Mouse (Mus musculus) G1E-ER4 (cell line): ENCODE measurements around the gene Rimbp3. TPM values are rescaled to one million over a fixed set of nuclear protein-coding genes. Genes with fewer than 3 reads are reported as not detected.

Source experiments
- GATA1 ChIP-seq: IDR thresholded peaks from one replicate; pipeline ENCODE4 v1.8.0; 2012; ENCODE audit warnings: low read length, inconsistent platforms
- polyA plus RNA-seq: library from polyadenylated mRNA; stranded (reverse); fragments of >175 nt; gene quantifications from 2 replicates; pipeline ENCODE4 v1.2.3, GENCODE M21; 2012

Rimbp3 gene
- polyA plus RNA-seq, 1 experiment, result 1.8 TPM

- TF ChIP-seq GATA1, result no peak
These were observed 1.1 kb downstream of the Rimbp3 start for GRCm38 (mm10) chr16:17209404-17209960.

DNA sequence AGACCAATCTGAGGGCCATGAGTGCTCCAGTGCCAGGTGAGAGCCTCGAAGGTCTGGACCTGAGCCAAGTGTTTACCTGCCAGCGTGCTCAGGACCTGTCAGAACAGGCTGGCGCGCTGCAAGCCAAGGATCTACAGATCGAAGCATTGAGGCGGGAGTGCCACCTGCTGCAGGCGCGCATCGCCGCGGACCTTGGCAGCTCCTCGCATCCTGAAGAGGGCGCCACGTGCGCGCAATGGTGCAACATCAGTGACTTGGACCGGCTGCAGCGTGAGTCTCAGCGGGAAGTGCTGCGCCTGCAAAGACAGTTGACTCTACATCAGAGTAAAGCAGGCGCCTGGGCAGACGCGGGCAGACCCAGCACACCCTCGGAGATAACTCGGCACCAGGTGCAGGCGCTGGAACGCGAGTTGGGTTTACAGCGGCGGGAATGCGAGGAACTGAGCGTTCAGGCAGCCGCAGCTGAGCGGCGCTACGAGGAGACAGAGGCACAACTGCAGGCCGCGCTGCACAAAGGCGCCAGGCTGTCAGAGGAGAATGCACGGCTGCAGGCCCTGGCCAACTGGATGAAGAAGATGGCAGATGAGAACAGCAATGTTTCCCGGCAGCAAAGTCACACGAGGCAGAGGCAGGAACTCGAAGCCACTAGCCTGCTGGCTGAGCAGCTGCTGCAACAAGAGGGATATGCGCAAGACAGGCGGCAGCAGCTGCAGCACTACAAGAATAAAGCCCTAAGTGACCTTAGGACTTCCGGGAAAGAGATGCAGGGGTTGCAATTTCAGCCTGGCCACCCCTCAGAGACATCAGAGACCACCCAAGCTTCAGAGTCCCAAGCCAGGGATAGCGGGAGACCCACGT is 1.8 kb downstream of the Rimbp3 start:
- no peak for TF ChIP-seq GATA1

- TF ChIP-seq GATA1, result no peak
These were observed 8.7 kb downstream of the Rimbp3 start for GRCm38 (mm10) chr16:17216934-17217633.

DNA sequence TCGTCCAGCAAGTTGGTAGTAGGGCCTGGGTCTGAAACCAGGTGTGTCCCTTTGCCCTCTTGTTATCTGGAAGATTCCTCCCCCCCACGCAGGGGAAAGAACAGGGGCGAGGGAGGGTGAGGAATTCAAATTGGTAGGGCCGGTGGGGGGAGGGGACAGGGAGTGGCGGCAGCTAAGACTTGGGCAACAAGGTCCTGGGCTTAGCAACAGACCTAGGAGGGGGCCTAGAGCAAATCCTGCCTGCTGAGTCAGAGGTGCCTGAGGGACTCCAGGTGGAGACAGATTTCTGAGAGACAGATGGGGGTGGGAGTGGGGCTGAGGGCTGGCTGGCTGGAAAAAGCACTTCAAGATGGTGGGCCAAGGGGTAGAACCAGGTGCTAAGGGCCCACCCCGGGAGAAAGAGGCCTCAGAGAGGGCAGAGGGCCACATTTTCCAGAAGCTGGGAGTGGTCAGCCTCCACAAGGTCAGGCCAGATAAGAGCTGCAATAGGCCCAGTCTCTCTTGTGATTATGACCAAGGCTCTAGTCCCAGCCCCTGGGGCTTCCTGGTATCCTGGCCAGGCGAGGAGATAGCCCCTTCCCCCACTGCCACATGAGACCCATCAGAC is 11.8 kb downstream of the Rimbp3 start:
- no peak for TF ChIP-seq GATA1

- TF ChIP-seq GATA1, result no peak
These were observed 13.8 kb downstream of the Rimbp3 start for GRCm38 (mm10) chr16:17222197-17222596.

DNA sequence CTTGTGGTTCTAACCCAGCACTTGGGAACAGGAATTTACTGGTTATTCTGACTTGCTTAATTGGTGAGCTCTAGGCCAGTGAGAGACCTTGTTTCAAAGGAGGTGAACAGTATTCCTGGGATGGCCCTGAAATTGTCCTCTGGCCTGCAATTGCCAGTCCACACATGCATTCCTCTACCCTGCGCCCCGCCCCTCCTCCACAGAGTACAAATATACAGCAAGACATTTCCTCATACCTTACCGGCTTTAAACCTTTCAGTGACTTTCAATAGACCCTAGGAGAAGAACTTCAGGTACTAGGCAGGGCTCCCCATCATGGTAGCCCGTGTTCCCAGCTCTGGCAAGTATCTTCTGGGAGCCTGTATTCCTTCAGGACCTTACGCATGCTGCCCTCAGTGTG is 17.2 kb downstream of the Rimbp3 start:
- no peak for TF ChIP-seq GATA1

- TF ChIP-seq GATA1, result no peak
These were observed 18.1 kb downstream of the Rimbp3 start for GRCm38 (mm10) chr16:17226496-17226895.

DNA sequence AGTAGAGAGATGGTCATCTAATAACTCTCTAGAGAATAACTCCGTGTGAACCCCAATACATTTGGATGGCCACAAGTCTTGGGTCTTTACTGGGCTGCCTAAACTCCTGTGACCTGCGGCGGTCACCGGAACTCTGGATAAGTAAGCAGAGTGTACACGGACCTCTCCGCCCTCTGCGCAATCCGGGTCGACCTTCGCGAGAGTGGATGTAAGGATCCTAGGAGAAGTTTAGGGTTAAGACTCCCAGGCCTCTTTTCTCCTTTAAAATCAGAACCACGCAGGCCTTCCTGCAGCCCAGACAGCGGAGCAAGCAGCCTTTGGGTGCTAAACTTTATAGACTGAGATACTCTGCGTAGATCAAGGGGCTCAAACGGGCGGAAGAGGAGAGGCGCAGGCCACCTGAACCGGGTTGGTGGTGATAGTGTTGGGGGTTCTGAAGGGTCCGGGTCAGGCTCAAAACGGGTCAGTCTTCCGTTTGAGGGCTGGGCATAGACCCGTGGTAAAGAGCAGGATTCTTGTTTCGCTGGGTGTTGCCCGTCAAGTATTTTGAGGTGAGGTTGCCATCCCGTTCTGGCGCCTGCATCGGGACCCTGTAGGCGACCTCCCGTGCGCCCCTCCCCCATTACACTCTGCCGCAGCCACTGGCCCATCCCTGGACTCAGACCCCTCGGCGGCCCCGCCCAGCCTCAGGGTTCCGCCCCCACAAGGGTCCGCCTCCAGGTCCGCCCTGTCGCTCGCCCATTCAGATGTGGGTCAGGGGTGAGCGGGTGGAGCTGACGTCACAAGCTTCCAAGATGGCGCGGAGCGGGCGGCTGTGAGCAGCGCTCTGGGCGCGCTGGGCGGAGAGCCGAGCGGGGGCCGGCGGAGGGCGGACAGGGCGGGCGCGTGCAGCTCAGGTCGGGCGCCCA is 24.6 kb downstream of the Rimbp3 start, which contains the start of gene Hic2:
Gene Hic2, plus strand, starts transcription at position 779 of the 908 bp plus-strand sequence.
- TF ChIP-seq GATA1, result no peak

GRCm38 (mm10) chr16:17233702-17234498 is 25.5 kb downstream of the Rimbp3 start:
- no peak for TF ChIP-seq GATA1

DNA sequence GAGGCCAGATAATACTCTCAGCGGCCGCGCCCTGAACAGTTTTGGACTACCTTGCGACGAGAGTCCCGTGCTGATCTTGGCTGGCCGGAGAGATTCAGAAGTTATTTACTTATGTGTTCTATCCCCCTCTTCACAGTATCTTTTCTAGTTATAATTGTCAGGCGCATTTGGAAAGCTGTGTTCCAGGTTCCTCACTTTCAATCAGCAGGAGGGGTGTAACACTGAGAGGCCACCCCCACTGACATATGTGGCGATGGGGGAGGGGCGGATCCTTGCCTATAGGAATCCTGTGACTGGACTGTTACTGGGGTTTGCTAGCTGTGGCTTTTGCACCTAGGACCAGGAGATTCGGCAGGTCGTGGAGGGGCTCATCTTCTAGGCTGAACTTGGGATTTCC is 26.1 kb downstream of the Rimbp3 start:
- TF ChIP-seq GATA1, result no peak

DNA sequence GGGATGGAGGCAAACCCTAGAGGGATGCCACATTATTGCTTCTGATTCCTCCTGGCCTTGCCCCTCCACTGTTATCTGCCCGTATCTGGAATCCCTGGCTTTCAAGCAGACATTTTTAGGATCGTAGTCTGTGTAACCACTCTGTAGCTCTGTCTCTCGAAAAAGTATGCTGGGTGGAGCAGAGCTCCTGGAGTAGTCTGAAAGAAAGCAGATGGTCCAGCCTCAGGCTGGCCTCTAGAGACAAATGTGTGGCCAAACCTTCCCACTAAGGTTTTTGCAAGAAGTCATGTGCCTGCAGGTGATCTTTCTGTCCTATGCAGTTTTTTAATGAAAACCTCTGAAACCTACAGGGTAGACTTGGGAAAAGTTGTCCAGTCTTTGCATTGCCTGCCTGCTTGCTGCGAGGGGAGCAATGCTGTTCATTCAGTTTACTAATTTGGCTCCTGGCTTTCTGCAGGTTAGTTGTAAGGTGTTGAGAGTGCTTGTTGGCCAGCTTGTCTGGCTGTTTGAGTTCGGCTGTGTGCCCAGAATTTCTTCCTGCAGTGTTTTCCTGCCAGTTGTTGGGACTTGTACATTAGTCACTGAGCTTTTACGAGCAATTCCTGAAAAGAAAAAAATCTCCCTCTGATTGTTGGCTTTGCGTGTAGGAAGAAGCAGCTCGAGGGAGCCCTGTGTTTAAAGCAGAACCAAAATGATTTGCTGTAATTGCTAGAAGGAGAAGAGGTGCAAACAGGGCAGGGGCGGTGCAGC is 26.7 kb downstream of the Rimbp3 start:
- TF ChIP-seq GATA1, result no peak

DNA sequence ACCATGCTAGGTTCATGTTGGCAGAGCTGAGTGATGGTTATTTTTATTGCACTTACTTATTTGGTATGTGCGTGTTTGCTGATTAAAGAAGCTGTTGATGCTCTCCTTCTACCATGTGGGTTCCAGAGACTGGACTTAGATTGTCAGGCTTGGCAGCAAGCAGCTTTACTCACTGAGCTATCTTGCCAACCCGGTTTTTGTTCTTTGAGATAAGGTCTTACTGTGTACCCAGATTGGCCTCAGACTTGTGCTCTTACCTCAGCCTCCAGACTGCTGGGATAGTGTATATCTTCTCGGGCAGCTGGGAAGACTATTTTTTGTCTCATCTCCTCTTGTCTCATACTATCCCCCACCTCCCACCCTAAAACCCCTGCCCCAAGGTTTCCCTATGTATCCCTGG is 29.2 kb downstream of the Rimbp3 start:
- TF ChIP-seq GATA1, result peak; percentile 91

DNA sequence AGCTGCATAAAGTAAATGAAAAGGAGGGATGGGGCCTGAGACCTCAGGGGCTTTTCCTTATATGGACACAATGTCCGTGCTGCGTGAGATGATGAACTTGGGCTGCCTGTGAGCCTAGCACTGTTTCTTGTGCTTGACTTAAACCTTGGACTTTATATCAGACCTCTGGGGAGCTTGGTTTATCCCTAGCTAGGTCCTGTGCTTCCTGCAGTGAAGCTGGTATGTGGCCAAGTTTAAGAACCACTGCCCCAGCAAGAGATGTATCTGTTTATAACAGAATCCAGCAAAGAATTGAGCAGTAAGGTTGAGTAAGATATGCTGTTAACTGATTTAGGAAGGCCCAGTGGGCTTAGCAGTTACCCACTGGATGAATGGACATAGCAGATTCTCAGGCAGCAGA is 31.0 kb downstream of the Rimbp3 start:
- no peak for TF ChIP-seq GATA1
